Comparison of ENCODE assay signal across 10 mouse cellular contexts in genomic region chr12:107715871-107716270, GRCm38 (mm10).
DNase-seq lines count a peak whose midpoint lies in the region; ATAC-seq lines count a peak whose summit lies in the region.
"Had no signal": no experiment of that assay in that cellular context is flagged by ENCODE, and none has a peak within 500 bp of the region (broad histone marks: within the 10 kb centered on the region; RNA-seq: fewer than 3 reads in every experiment).

No protein-coding gene starts in this region.

- WGBS in hindbrain, embryonic 16.5 days = 46% methylated on average over 6 of the region's 6 CpGs
- 78% methylated on average over 6 of the region's 6 CpGs for WGBS in hindbrain, embryonic 11.5 days
- 25% methylated on average over 6 of the region's 6 CpGs for WGBS in lung, embryonic 15.5 days
- WGBS in liver, embryonic 12.5 days (ENCODE audit: insufficient replicate concordance) = 64% methylated on average over 6 of the region's 6 CpGs

- H3K27ac ChIP-seq in hindbrain, embryonic 16.5 days (ENCODE audit: low read depth, low read length) = no peak overlapping the region
- no peak overlapping the region for H3K27ac ChIP-seq in hindbrain, embryonic 11.5 days (ENCODE audit: low read depth, low read length)
- peak overlapping the region; percentile 24; the same call in 1 of the 2 replicates for H3K27ac ChIP-seq in lung, embryonic 15.5 days
- H3K27ac ChIP-seq in liver, embryonic 12.5 days = no peak overlapping the region
- H3K27ac ChIP-seq: hindbrain, embryonic 12.5 days; layer of hippocampus, adult 2 months had no signal

- no peaks in the 10 kb centered on the region for H3K4me1 ChIP-seq in hindbrain, embryonic 16.5 days (ENCODE audit: control insufficient read depth, insufficient read depth, low read depth, low read length)
- 0 out of 2 replicates have a peak, but pooled peaks cover 2% of the 10 kb centered on the region for H3K4me1 ChIP-seq in hindbrain, embryonic 11.5 days (replicated peaks; ENCODE audit: control insufficient read depth, insufficient read depth, low read length)
- H3K4me1 ChIP-seq in lung, embryonic 15.5 days = peaks cover 22% of the 10 kb centered on the region
- no peaks in the 10 kb centered on the region for H3K4me1 ChIP-seq in liver, embryonic 12.5 days

- H3K9me3 ChIP-seq in hindbrain, embryonic 16.5 days (ENCODE audit: control insufficient read depth, low read length) = no peaks in the 10 kb centered on the region
- no peaks in the 10 kb centered on the region for H3K9me3 ChIP-seq in hindbrain, embryonic 11.5 days (ENCODE audit: control insufficient read depth, low read length)
- no peaks in the 10 kb centered on the region for H3K9me3 ChIP-seq in lung, embryonic 15.5 days
- H3K9me3 ChIP-seq in liver, embryonic 12.5 days (replicated peaks) = no peaks in the 10 kb centered on the region
- H3K9me3 ChIP-seq: hindbrain, embryonic 12.5 days had no signal

- H3K36me3 ChIP-seq in hindbrain, embryonic 16.5 days (ENCODE audit: control insufficient read depth, insufficient read depth, low read length) = no peaks in the 10 kb centered on the region
- H3K36me3 ChIP-seq in hindbrain, embryonic 11.5 days (ENCODE audit: control insufficient read depth, insufficient read depth, low read length) = no peaks in the 10 kb centered on the region
- H3K36me3 ChIP-seq in lung, embryonic 15.5 days = no peaks in the 10 kb centered on the region
- no peaks in the 10 kb centered on the region for H3K36me3 ChIP-seq in liver, embryonic 12.5 days
- H3K36me3 ChIP-seq: hindbrain, embryonic 12.5 days had no signal

- no peak overlapping the region for H3K4me2 ChIP-seq in hindbrain, embryonic 16.5 days (ENCODE audit: low read length)
- no peak overlapping the region for H3K4me2 ChIP-seq in hindbrain, embryonic 11.5 days (replicated peaks; ENCODE audit: low read depth, low read length)
- H3K4me2 ChIP-seq in lung, embryonic 15.5 days = no peak overlapping the region
- no peak overlapping the region for H3K4me2 ChIP-seq in liver, embryonic 12.5 days
- H3K4me2 ChIP-seq: hindbrain, embryonic 12.5 days had no signal

- H3K27me3 ChIP-seq in hindbrain, embryonic 16.5 days (replicated peaks; ENCODE audit: control insufficient read depth, insufficient read depth, low read length) = no peaks in the 10 kb centered on the region
- no peaks in the 10 kb centered on the region for H3K27me3 ChIP-seq in hindbrain, embryonic 11.5 days (ENCODE audit: control insufficient read depth, insufficient read depth, low read length)
- H3K27me3 ChIP-seq in lung, embryonic 15.5 days = no peaks in the 10 kb centered on the region
- no peaks in the 10 kb centered on the region for H3K27me3 ChIP-seq in liver, embryonic 12.5 days (replicated peaks)
- H3K27me3 ChIP-seq: hindbrain, embryonic 12.5 days had no signal

- H3K9ac ChIP-seq in hindbrain, embryonic 16.5 days (ENCODE audit: low read depth, low read length) = no peak overlapping the region
- no peak overlapping the region for H3K9ac ChIP-seq in hindbrain, embryonic 11.5 days (ENCODE audit: low read depth, low read length)
- H3K9ac ChIP-seq in lung, embryonic 15.5 days = no peak overlapping the region
- H3K9ac ChIP-seq in liver, embryonic 12.5 days = no peak overlapping the region
- H3K9ac ChIP-seq: hindbrain, embryonic 12.5 days had no signal

- H3K4me3 ChIP-seq in hindbrain, embryonic 16.5 days (ENCODE audit: low read length) = no peak overlapping the region
- H3K4me3 ChIP-seq in hindbrain, embryonic 11.5 days (ENCODE audit: low read depth, low read length) = no peak overlapping the region
- no peak overlapping the region for H3K4me3 ChIP-seq in lung, embryonic 15.5 days
- H3K4me3 ChIP-seq in liver, embryonic 12.5 days = no peak overlapping the region
- H3K4me3 ChIP-seq: hindbrain, embryonic 12.5 days; layer of hippocampus, adult 2 months had no signal

- DNase-seq in cerebellum, adult 9-10 months = peak; percentile 2
- DNase-seq in hindbrain, embryonic 11.5 days (ENCODE audit: low spot score) = no peak
- DNase-seq in NIH3T3 (ENCODE audit: low read depth) = peak; percentile 10
- no peak for DNase-seq in spleen, postnatal 4 days (ENCODE audit: low spot score in 2 of 2)

- ATAC-seq in cerebellum, adult (ENCODE audit: insufficient number of reproducible peaks, low FRiP score, low TSS enrichment) = no peak
- ATAC-seq in hindbrain, embryonic 16.5 days = peak; percentile 73; the same call in 1 of the 2 replicates
- ATAC-seq in hindbrain, embryonic 11.5 days (ENCODE audit: low FRiP score) = no peak
- peak; percentile 83 for ATAC-seq in lung, embryonic 15.5 days (ENCODE audit: borderline replicate concordance, extremely low read depth, low FRiP score, low TSS enrichment)
- ATAC-seq in liver, embryonic 12.5 days = no peak

Comparison
In these comparisons a context has a peak if more than half of its experiments do, and no peak if none do; other contexts are left out.
1. ATAC-seq: peak in hindbrain, embryonic 16.5 days (single experiment) and lung, embryonic 15.5 days (single experiment); none in cerebellum, adult (single experiment), hindbrain, embryonic 11.5 days (single experiment) and liver, embryonic 12.5 days (single experiment).
2. DNase-seq: peak in cerebellum, adult 9-10 months (single experiment) and NIH3T3 (single experiment); none in hindbrain, embryonic 11.5 days (single experiment) and spleen, postnatal 4 days (0 of 2).